Mouse (Mus musculus) kidney, embryonic 15.5 days (tissue): ENCODE results near the gene Smim24. TPM values are rescaled to one million over a fixed set of nuclear protein-coding genes. Genes with fewer than 3 reads are reported as not detected.

Experiments used
- ATAC-seq: fragments of 200-750 bp; cut with Nextera tagmentation; replicated peaks from 2 replicates; pipeline ENCODE4 v1.8.0; 2017; ENCODE audit warnings: moderate TSS enrichment; ENCODE audit not compliant: low FRiP score
- H3K27ac ChIP-seq: fragments of 300-500 bp; sonication (generic); 2 replicates; pipeline ENCODE4 v1.5.1; 2015; ENCODE audit warnings: mild to moderate bottlenecking, inconsistent platforms
- H3K27me3 ChIP-seq: fragments of 300-500 bp; sonication (generic); 2 replicates; pipeline ENCODE4 v1.6.1; 2015; ENCODE audit warnings: inconsistent platforms
- H3K36me3 ChIP-seq: fragments of 300-500 bp; sonication (generic); 2 replicates; pipeline ENCODE4 v1.6.1; 2015; ENCODE audit warnings: inconsistent platforms
- H3K4me1 ChIP-seq: fragments of 300-500 bp; sonication (generic); 2 replicates; pipeline ENCODE4 v1.6.1; 2015; ENCODE audit warnings: inconsistent platforms
- H3K4me2 ChIP-seq: fragments of 300-500 bp; sonication (generic); 2 replicates; pipeline ENCODE4 v1.6.1; 2015; ENCODE audit warnings: moderate library complexity, mild to moderate bottlenecking, inconsistent platforms
- H3K4me3 ChIP-seq: fragments of 300-500 bp; sonication (generic); replicated peaks from 2 replicates; pipeline ENCODE4 v1.5.1; 2015; ENCODE audit warnings: mild to moderate bottlenecking, inconsistent platforms
- H3K9ac ChIP-seq: fragments of 300-500 bp; sonication (generic); 2 replicates; pipeline ENCODE4 v1.6.1; 2015; ENCODE audit warnings: mild to moderate bottlenecking, inconsistent platforms
- H3K9me3 ChIP-seq: fragments of 300-500 bp; sonication (generic); replicated peaks from 2 replicates; pipeline ENCODE4 v1.6.1; 2016; ENCODE audit warnings: inconsistent platforms
- WGBS: fragments of 180-500 bp; shearing (Covaris S2); methylation state at CpG from one replicate; pipeline ENCODE4 v1.1.7; 2015; ENCODE audit warnings: mixed read lengths; 5-methylcytosine and 5-hydroxymethylcytosine counted together
- polyA plus RNA-seq: library from polyadenylated mRNA; unstranded; fragments of >200 nt; fragmentation: Nextera tagmentation; extraction: Ambion mirVana; gene quantifications from 2 replicates; pipeline ENCODE4 v1.2.1, GENCODE M21; 2015

The Smim24 gene
- polyA plus RNA-seq, 1 experiment from 2014 or later: 26.0 TPM

GRCm38 (mm10) chr10:81415146-81415545 lies 22.3 kb downstream of the Smim24 start:
- ATAC-seq: no peak
- peaks cover 23% of the 10 kb centered on the region for H3K36me3 ChIP-seq
- H3K27me3 ChIP-seq: no peaks in the 10 kb centered on the region
- no peaks in the 10 kb centered on the region for H3K9me3 ChIP-seq
- WGBS: 79% methylated on average over 5 of the region's 5 CpGs
- 0 out of 2 replicates have a peak overlapping the region, but pooled peaks have one; percentile 86 for H3K27ac ChIP-seq
- no peak overlapping the region for H3K4me3 ChIP-seq
- H3K4me1 ChIP-seq: peaks cover 99% of the 10 kb centered on the region
- peak overlapping the region; percentile 18; the same call in 1 of the 2 replicates for H3K9ac ChIP-seq
- H3K4me2 ChIP-seq: no peak overlapping the region

GRCm38 (mm10) chr10:81415549-81416310 lies 22.9 kb downstream of the Smim24 start:
- Histone ChIP-seq H3K36me3 (peaks cover 26% of the 10 kb centered on the region), H3K9ac (peak overlapping the region; percentile 18; the same call in 1 of the 2 replicates), H3K27ac (peak overlapping the region; percentile 86), H3K27me3 (no peaks in the 10 kb centered on the region), H3K4me3 (no peak overlapping the region), H3K4me2 (no peak overlapping the region), H3K9me3 (no peaks in the 10 kb centered on the region), H3K4me1 (peaks cover 93% of the 10 kb centered on the region)
- whole genome bisulfite sequencing: 63% methylated on average over 17 of the region's 17 CpGs
- ATAC-seq: no peak

- H3K9ac ChIP-seq: peak overlapping the region; percentile 38
- H3K9me3 ChIP-seq: no peaks in the 10 kb centered on the region
- peak; percentile 69 for ATAC-seq
- H3K36me3 ChIP-seq: peaks cover 26% of the 10 kb centered on the region
- H3K4me1 ChIP-seq: peaks cover 87% of the 10 kb centered on the region
- H3K4me2 ChIP-seq: peak overlapping the region; percentile 68
- WGBS: 4% methylated on average over 26 of the region's 26 CpGs
- peak overlapping the region; percentile 86 for H3K27ac ChIP-seq
- H3K27me3 ChIP-seq: no peaks in the 10 kb centered on the region
- H3K4me3 ChIP-seq: peak overlapping the region; percentile 32
These were observed 23.9 kb downstream of the Smim24 start for GRCm38 (mm10) chr10:81416581-81417226.

GRCm38 (mm10) chr10:81417227-81418215 lies 24.7 kb downstream of the Smim24 start:
- H3K36me3 ChIP-seq: peaks cover 26% of the 10 kb centered on the region
- H3K27ac ChIP-seq: peak overlapping the region; percentile 86
- ATAC-seq: no peak
- H3K27me3 ChIP-seq: no peaks in the 10 kb centered on the region
- H3K4me2 ChIP-seq: peak overlapping the region; percentile 68
- H3K9ac ChIP-seq: peak overlapping the region; percentile 38
- 47% methylated on average over 12 of the region's 12 CpGs for WGBS
- peak overlapping the region; percentile 32 for H3K4me3 ChIP-seq
- peaks cover 82% of the 10 kb centered on the region for H3K4me1 ChIP-seq
- H3K9me3 ChIP-seq: no peaks in the 10 kb centered on the region

- no peak for ATAC-seq
- Histone ChIP-seq H3K27ac (0 out of 2 replicates have a peak overlapping the region, but pooled peaks have one; percentile 9), H3K9me3 (no peaks in the 10 kb centered on the region), H3K27me3 (no peaks in the 10 kb centered on the region), H3K4me2 (no peak overlapping the region), H3K36me3 (peaks cover 20% of the 10 kb centered on the region; the same call in 1 of the 2 replicates), H3K4me1 (peaks cover 77% of the 10 kb centered on the region), H3K4me3 (no peak overlapping the region), H3K9ac (no peak overlapping the region)
- WGBS: 44% methylated on average over 11 of the region's 11 CpGs
These were observed 25.6 kb downstream of the Smim24 start for GRCm38 (mm10) chr10:81418216-81419070.

- Histone ChIP-seq H3K4me3 (no peak overlapping the region), H3K9ac (no peak overlapping the region), H3K36me3 (peaks cover 19% of the 10 kb centered on the region; the same call in 1 of the 2 replicates), H3K4me1 (peaks cover 77% of the 10 kb centered on the region), H3K27ac (no peak overlapping the region), H3K4me2 (no peak overlapping the region), H3K9me3 (no peaks in the 10 kb centered on the region), H3K27me3 (no peaks in the 10 kb centered on the region)
- no peak for ATAC-seq
- WGBS: 88% methylated on average over 10 of the region's 10 CpGs
These were observed 26.5 kb downstream of the Smim24 start for GRCm38 (mm10) chr10:81419111-81419928.

- Histone ChIP-seq H3K9ac (no peak overlapping the region), H3K27ac (no peak overlapping the region), H3K9me3 (no peaks in the 10 kb centered on the region), H3K4me1 (peaks cover 77% of the 10 kb centered on the region), H3K36me3 (peaks cover 19% of the 10 kb centered on the region; the same call in 1 of the 2 replicates), H3K4me2 (no peak overlapping the region), H3K27me3 (no peaks in the 10 kb centered on the region), H3K4me3 (no peak overlapping the region)
- 90% methylated on average over 40 of the region's 40 CpGs for WGBS
- no peak for ATAC-seq
These were observed 27.4 kb downstream of the Smim24 start for GRCm38 (mm10) chr10:81420191-81420767.

- Histone ChIP-seq H3K4me1 (peaks cover 76% of the 10 kb centered on the region), H3K27me3 (no peaks in the 10 kb centered on the region), H3K36me3 (peaks cover 19% of the 10 kb centered on the region; the same call in 1 of the 2 replicates), H3K4me2 (no peak overlapping the region), H3K9me3 (no peaks in the 10 kb centered on the region), H3K27ac (no peak overlapping the region), H3K9ac (no peak overlapping the region), H3K4me3 (no peak overlapping the region)
- 65% methylated on average over 4 of the region's 4 CpGs for WGBS
- no peak for ATAC-seq
These were observed 28.4 kb downstream of the Smim24 start for GRCm38 (mm10) chr10:81421041-81421796.

- Histone ChIP-seq H3K36me3 (peaks cover 19% of the 10 kb centered on the region; the same call in 1 of the 2 replicates), H3K27ac (no peak overlapping the region), H3K9ac (no peak overlapping the region), H3K27me3 (no peaks in the 10 kb centered on the region), H3K4me1 (peaks cover 76% of the 10 kb centered on the region), H3K4me2 (no peak overlapping the region), H3K9me3 (no peaks in the 10 kb centered on the region), H3K4me3 (no peak overlapping the region)
- ATAC-seq: no peak
- WGBS: 66% methylated on average over 5 of the region's 5 CpGs
These were observed 28.9 kb downstream of the Smim24 start for GRCm38 (mm10) chr10:81421797-81422100.

- Histone ChIP-seq H3K4me2 (no peak overlapping the region), H3K27ac (no peak overlapping the region), H3K4me1 (peaks cover 76% of the 10 kb centered on the region), H3K27me3 (no peaks in the 10 kb centered on the region), H3K9me3 (no peaks in the 10 kb centered on the region), H3K9ac (no peak overlapping the region), H3K4me3 (no peak overlapping the region), H3K36me3 (peaks cover 19% of the 10 kb centered on the region; the same call in 1 of the 2 replicates)
- no peak for ATAC-seq
- 70% methylated on average over 6 of the region's 6 CpGs for WGBS
These were observed 29.3 kb downstream of the Smim24 start for GRCm38 (mm10) chr10:81422191-81422590.
